Mouse (Mus musculus): Measurements from ENCODE around the gene Gm572. TPM values are rescaled to one million over a fixed set of nuclear protein-coding genes. Genes with fewer than 3 reads are reported as not detected.

The Gm572 gene
- total and polyA plus RNA-seq, 2 experiments from 2014 or later: not detected

DNA sequence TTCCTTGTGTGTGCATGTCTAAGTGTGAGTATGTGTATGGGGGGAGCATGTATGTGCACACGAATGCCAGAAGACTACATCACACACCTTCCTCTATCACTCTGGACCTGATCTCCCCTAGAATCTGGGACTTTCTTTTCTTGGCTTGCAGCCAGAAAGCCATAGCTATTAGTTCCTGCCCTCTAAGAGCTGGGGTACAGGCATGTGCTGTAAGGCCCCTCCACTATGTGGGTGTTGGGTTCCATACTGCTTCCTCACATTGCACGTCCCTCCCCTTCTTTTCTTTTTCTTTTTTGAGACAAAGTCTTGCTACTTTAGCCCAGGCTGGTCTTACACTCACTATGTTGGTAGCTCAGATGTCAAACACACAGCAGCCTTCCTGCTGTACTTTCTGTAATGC lies 7.8 kb upstream of the Gm572 start:
- no peak for ATAC-seq
- no peak overlapping the region for H3K27ac ChIP-seq (ENCODE audit: low read depth, low read length)

GRCm38 (mm10) chr4:148638302-148638701 lies 4.8 kb upstream of the Gm572 start:
- Histone ChIP-seq H3K4me2 (ENCODE audit: low read depth) (no peak overlapping the region), H3K27ac (ENCODE audit: low read depth, low read length) (no peak overlapping the region), H3K27me3 (ENCODE audit: insufficient read depth, low read length) (no peaks in the 10 kb centered on the region), H3K4me1 (ENCODE audit: insufficient read depth) (no peaks in the 10 kb centered on the region), H3K36me3 (ENCODE audit: insufficient read depth) (no peaks in the 10 kb centered on the region), H3K9ac (no peak overlapping the region), H3K4me3 (ENCODE audit: low read depth, low read length) (no peak overlapping the region), H3K9me3 (ENCODE audit: low read length) (no peaks in the 10 kb centered on the region)
- no peak; the same call in 1 of the 2 replicates for ATAC-seq
- WGBS: 52% methylated on average over 9 of the region's 9 CpGs
- no peak for DNase-seq
- TF ChIP-seq CTCF (IDR thresholded peaks at IDR 0.05; ENCODE audit: low read depth): no peak

More for the DNA sequence above, 7.8 kb upstream of the Gm572 start:
- TF ChIP-seq CTCF (IDR thresholded peaks at IDR 0.05; ENCODE audit: low read depth): no peak
- Histone ChIP-seq H3K4me3 (ENCODE audit: low read depth, low read length) (no peak overlapping the region), H3K9ac (no peak overlapping the region), H3K27me3 (ENCODE audit: insufficient read depth, low read length) (no peaks in the 10 kb centered on the region), H3K4me2 (ENCODE audit: low read depth) (no peak overlapping the region), H3K4me1 (ENCODE audit: insufficient read depth) (no peaks in the 10 kb centered on the region), H3K36me3 (ENCODE audit: insufficient read depth) (no peaks in the 10 kb centered on the region), H3K9me3 (ENCODE audit: low read length) (no peaks in the 10 kb centered on the region)
- 70% methylated on average over 2 of the region's 2 CpGs for WGBS
- no peak for DNase-seq

DNA sequence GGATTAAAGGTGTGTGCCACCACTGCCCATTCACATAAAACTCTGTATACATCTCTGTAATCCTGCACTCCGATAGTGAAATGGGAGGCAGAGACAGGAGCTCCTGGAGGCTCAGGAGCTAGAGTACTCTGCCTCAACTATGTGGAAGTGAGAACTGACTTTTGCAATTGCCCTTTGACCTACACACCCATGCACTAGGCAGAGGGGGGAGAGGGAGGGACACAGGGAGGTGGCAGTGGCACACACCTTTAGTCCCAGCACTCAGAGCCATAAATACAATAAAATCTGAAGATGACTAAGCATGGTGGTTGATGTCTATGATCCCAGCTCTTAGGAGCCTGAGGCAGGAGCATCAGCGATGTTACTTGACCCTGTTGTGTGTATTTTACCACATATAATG lies 3.7 kb upstream of the Gm572 start:
- Histone ChIP-seq H3K9me3 (ENCODE audit: low read length) (no peaks in the 10 kb centered on the region), H3K9ac (no peak overlapping the region), H3K4me3 (ENCODE audit: low read depth, low read length) (no peak overlapping the region), H3K27me3 (ENCODE audit: insufficient read depth, low read length) (no peaks in the 10 kb centered on the region), H3K36me3 (ENCODE audit: insufficient read depth) (no peaks in the 10 kb centered on the region), H3K4me2 (ENCODE audit: low read depth) (no peak overlapping the region), H3K4me1 (ENCODE audit: insufficient read depth) (no peaks in the 10 kb centered on the region), H3K27ac (ENCODE audit: low read depth, low read length) (no peak overlapping the region)
- ATAC-seq (no peak), DNase-seq (no peak)
- WGBS: 85% methylated on average over 2 of the region's 2 CpGs
- no peak for TF ChIP-seq CTCF (IDR thresholded peaks at IDR 0.05; ENCODE audit: low read depth)

DNA sequence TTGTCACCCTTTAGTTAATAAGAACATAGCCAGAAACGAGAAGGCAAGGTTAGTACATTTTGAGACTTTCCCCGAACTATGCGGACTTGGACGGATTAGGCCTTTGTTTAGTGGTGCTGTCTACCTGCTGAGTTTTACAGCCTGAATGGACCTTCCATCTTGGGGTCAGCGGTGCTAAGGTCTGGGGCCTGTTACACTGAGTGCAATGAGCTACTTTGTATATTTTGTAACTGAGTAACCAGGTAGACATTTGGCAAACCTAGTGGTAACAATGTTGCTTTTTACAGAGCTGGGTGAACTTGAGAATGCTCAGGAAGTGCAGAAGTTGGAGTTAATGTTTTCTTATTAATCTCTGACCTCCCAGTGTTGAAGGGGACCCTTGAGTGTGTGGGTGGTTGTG lies 2.0 kb upstream of the Gm572 start:
- no peak for TF ChIP-seq CTCF (IDR thresholded peaks at IDR 0.05; ENCODE audit: low read depth)
- no peaks in the 10 kb centered on the region for H3K4me1 ChIP-seq (ENCODE audit: insufficient read depth)
- H3K9me3 ChIP-seq (ENCODE audit: low read length): no peaks in the 10 kb centered on the region
- H3K4me3 ChIP-seq (ENCODE audit: low read depth, low read length): no peak overlapping the region
- 73% methylated on average over 5 of the region's 5 CpGs for WGBS
- H3K27ac ChIP-seq (ENCODE audit: low read depth, low read length): no peak overlapping the region
- no peak overlapping the region for H3K9ac ChIP-seq
- H3K27me3 ChIP-seq (ENCODE audit: insufficient read depth, low read length): no peaks in the 10 kb centered on the region
- DNase-seq (no peak), ATAC-seq (no peak)
- H3K4me2 ChIP-seq (ENCODE audit: low read depth): no peak overlapping the region
- H3K36me3 ChIP-seq (ENCODE audit: insufficient read depth): no peaks in the 10 kb centered on the region

DNA sequence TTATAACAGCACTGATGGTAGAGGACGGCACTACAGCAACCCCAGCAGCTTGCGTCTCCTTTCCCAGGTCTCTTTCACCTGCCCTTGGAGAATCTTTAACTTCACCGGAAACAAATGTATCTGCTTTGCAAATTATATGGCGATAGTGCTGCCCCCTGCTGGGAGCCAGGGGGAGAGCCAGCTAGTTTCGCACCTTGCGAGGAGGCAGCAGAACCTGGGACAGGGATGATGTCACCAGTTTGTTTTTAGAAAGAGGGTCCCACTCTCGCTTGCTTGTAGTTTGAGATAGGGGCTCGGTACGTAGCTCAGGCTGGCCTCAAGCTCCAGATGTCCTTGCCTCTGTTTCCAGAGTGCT lies 1.0 kb downstream of the Gm572 start:
- H3K36me3 ChIP-seq (ENCODE audit: insufficient read depth): no peaks in the 10 kb centered on the region
- no peak overlapping the region for H3K4me3 ChIP-seq (ENCODE audit: low read depth, low read length)
- H3K9me3 ChIP-seq (ENCODE audit: low read length): no peaks in the 10 kb centered on the region
- H3K4me1 ChIP-seq (ENCODE audit: insufficient read depth): no peaks in the 10 kb centered on the region
- H3K27me3 ChIP-seq (ENCODE audit: insufficient read depth, low read length): no peaks in the 10 kb centered on the region
- ATAC-seq: peak; percentile 58
- H3K4me2 ChIP-seq (ENCODE audit: low read depth): peak overlapping the region; percentile 21
- H3K9ac ChIP-seq: no peak overlapping the region
- 10% methylated on average over 9 of the region's 9 CpGs for WGBS
- peak; percentile 76 for TF ChIP-seq CTCF (IDR thresholded peaks at IDR 0.05; ENCODE audit: low read depth)
- H3K27ac ChIP-seq (ENCODE audit: low read depth, low read length): no peak overlapping the region
- DNase-seq: peak; percentile 72

- ATAC-seq (no peak), DNase-seq (no peak)
Measured at GRCm38 (mm10) chr4:148644926-148645325, 1.8 kb downstream of the Gm572 start.

DNA sequence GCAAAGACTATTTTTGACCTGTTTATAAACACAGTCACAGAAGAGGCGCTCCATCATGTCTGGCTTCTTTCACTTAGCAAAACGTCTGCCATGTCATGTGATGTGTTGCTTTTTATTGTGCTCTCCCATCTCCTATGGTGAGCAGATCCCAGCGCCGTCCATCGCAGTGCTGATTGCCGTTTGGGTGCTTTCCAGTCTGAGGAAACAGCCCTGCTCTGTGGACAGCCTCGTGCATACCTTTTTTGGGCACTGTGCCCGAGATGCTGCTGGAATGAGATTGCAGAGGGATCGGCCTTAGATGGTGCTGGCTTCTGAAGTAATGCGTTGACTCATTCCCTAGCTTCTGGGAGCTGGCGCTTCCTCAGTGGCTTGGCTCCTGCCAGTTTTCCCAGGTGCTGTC lies 3.5 kb downstream of the Gm572 start:
- 58% methylated on average over 11 of the region's 11 CpGs for WGBS
- TF ChIP-seq CTCF (IDR thresholded peaks at IDR 0.05; ENCODE audit: low read depth): no peak
- H3K4me3 ChIP-seq (ENCODE audit: low read depth, low read length): no peak overlapping the region
- no peaks in the 10 kb centered on the region for H3K4me1 ChIP-seq (ENCODE audit: insufficient read depth)
- H3K4me2 ChIP-seq (ENCODE audit: low read depth): no peak overlapping the region
- no peaks in the 10 kb centered on the region for H3K27me3 ChIP-seq (ENCODE audit: insufficient read depth, low read length)
- no peak overlapping the region for H3K27ac ChIP-seq (ENCODE audit: low read depth, low read length)
- DNase-seq (peak; percentile 25), ATAC-seq (no peak)
- H3K9ac ChIP-seq: no peak overlapping the region
- no peaks in the 10 kb centered on the region for H3K36me3 ChIP-seq (ENCODE audit: insufficient read depth)
- H3K9me3 ChIP-seq (ENCODE audit: low read length): no peaks in the 10 kb centered on the region

More at GRCm38 (mm10) chr4:148644926-148645325, 1.8 kb downstream of the Gm572 start:
- H3K4me2 ChIP-seq (ENCODE audit: low read depth): no peak overlapping the region
- no peak overlapping the region for H3K9ac ChIP-seq
- TF ChIP-seq CTCF (IDR thresholded peaks at IDR 0.05; ENCODE audit: low read depth): no peak
- H3K36me3 ChIP-seq (ENCODE audit: insufficient read depth): no peaks in the 10 kb centered on the region
- 81% methylated on average over 6 of the region's 6 CpGs for WGBS
- no peaks in the 10 kb centered on the region for H3K27me3 ChIP-seq (ENCODE audit: insufficient read depth, low read length)
- no peaks in the 10 kb centered on the region for H3K4me1 ChIP-seq (ENCODE audit: insufficient read depth)
- H3K27ac ChIP-seq (ENCODE audit: low read depth, low read length): no peak overlapping the region
- H3K9me3 ChIP-seq (ENCODE audit: low read length): no peaks in the 10 kb centered on the region
- no peak overlapping the region for H3K4me3 ChIP-seq (ENCODE audit: low read depth, low read length)

DNA sequence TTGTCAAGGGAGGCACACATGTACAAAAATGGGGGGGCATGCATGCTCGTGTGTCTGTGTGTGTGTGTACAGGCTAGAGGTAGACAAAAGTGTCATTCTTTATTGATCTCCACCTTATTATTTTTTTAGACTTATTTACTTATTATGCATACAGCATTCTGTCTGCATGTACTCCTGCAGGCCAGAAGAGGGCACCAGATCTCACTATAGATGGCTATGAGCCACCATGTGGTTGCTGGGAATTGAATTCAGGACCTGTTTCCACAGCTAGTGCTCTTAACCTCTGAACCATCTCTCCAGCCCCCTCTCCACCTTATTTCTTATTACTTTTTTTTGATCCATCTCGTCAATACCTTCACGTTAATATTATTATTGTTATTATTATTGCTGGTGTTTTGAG lies 6.2 kb downstream of the Gm572 start:
- 68% methylated on average over 3 of the region's 3 CpGs for WGBS

More for the DNA sequence above, 6.2 kb downstream of the Gm572 start:
- Histone ChIP-seq H3K4me3 (ENCODE audit: low read depth, low read length) (no peak overlapping the region), H3K4me1 (ENCODE audit: insufficient read depth) (no peaks in the 10 kb centered on the region), H3K4me2 (ENCODE audit: low read depth) (no peak overlapping the region), H3K36me3 (ENCODE audit: insufficient read depth) (no peaks in the 10 kb centered on the region), H3K9ac (no peak overlapping the region), H3K27ac (ENCODE audit: low read depth, low read length) (no peak overlapping the region), H3K9me3 (ENCODE audit: low read length) (no peaks in the 10 kb centered on the region), H3K27me3 (ENCODE audit: insufficient read depth, low read length) (no peaks in the 10 kb centered on the region)
- no peak for DNase-seq
- TF ChIP-seq CTCF (IDR thresholded peaks at IDR 0.05; ENCODE audit: low read depth): peak; percentile 42; the same call in 1 of the 2 replicates
- no peak for ATAC-seq
